Mouse (Mus musculus) myocyte (in vitro differentiated cells): ENCODE measurements around the gene Znhit2. TPM values are rescaled to one million over a fixed set of nuclear protein-coding genes. Genes with fewer than 3 reads are reported as not detected.
A peak's percentile ranks its signal among the peaks of the same experiment; 100 is the strongest.

Source experiments
- H3K27me3 ChIP-seq: one replicate; pipeline ENCODE4 v1.6.1; 2011; ENCODE audit not compliant: control insufficient read depth, insufficient read depth, insufficient read length
- H3K36me3 ChIP-seq: one replicate; pipeline ENCODE4 v1.6.1; 2011; ENCODE audit not compliant: control insufficient read depth, insufficient read depth
- H3K4me2 ChIP-seq: one replicate; pipeline ENCODE4 v1.6.1; 2011; ENCODE audit warnings: low read depth, control low read depth
- H3K4me3 ChIP-seq: one replicate; pipeline ENCODE4 v1.5.1; 2011; ENCODE audit warnings: mild to moderate bottlenecking, control low read depth, moderate library complexity
- H3K79me2 ChIP-seq: one replicate; pipeline ENCODE4 v1.6.1; 2011; ENCODE audit not compliant: control insufficient read depth, insufficient read depth
- H3ac ChIP-seq: one replicate; pipeline ENCODE4 v1.6.1; 2011; ENCODE audit not compliant: control insufficient read depth, insufficient read length
- CEBPB ChIP-seq: IDR thresholded peaks from 2 replicates; pipeline ENCODE4 v1.6.1; 2011; ENCODE audit warnings: mild to moderate bottlenecking, moderate library complexity; ENCODE audit not compliant: poor library complexity, insufficient read depth, severe bottlenecking
- E2F4 ChIP-seq: IDR thresholded peaks from one replicate; pipeline ENCODE4 v1.6.1; 2011; ENCODE audit warnings: mild to moderate bottlenecking, control low read depth, moderate library complexity; ENCODE audit not compliant: insufficient read depth
- MAX ChIP-seq: IDR thresholded peaks from one replicate; pipeline ENCODE4 v1.6.1; 2011; ENCODE audit warnings: low read depth, mild to moderate bottlenecking, control low read depth
- MYOD1 ChIP-seq, 3 experiments: IDR thresholded peaks; one replicate each; pipeline ENCODE4 v1.6.1; 2011; ENCODE audit warnings: control low read depth in 2 of 3, low read depth in 2 of 3, mild to moderate bottlenecking in 2 of 3, moderate library complexity in 1 of 3; ENCODE audit not compliant: insufficient read length in 2 of 3, control insufficient read depth in 1 of 3
- MYOG ChIP-seq, 3 experiments: IDR thresholded peaks; one replicate each; pipeline ENCODE4 v1.6.1; 2011; ENCODE audit warnings: control low read depth in 2 of 3, low read depth in 2 of 3, mild to moderate bottlenecking in 2 of 3; ENCODE audit not compliant: insufficient read length in 2 of 3, control insufficient read depth in 1 of 3, insufficient read depth in 1 of 3
- POLR2A ChIP-seq: IDR thresholded peaks from one replicate; pipeline ENCODE4 v1.6.1; 2011; ENCODE audit warnings: low read depth, mild to moderate bottlenecking, control low read depth, moderate library complexity; ENCODE audit not compliant: insufficient read length
- POLR2AphosphoS2 ChIP-seq: IDR thresholded peaks from one replicate; pipeline ENCODE4 v1.6.1; 2011; ENCODE audit warnings: low read depth, control low read depth; ENCODE audit not compliant: insufficient read length
- REST ChIP-seq: IDR thresholded peaks from one replicate; pipeline ENCODE4 v1.6.1; 2011; ENCODE audit warnings: mild to moderate bottlenecking, control low read depth, moderate library complexity; ENCODE audit not compliant: insufficient read depth, insufficient read length
- SRF ChIP-seq: IDR thresholded peaks from one replicate; pipeline ENCODE4 v1.6.1; 2011; ENCODE audit warnings: low read depth; ENCODE audit not compliant: control insufficient read depth, insufficient read length
- TCF12 ChIP-seq: IDR thresholded peaks from one replicate; pipeline ENCODE4 v1.6.1; 2011; ENCODE audit warnings: mild to moderate bottlenecking, control low read depth; ENCODE audit not compliant: poor library complexity, insufficient read depth, severe bottlenecking
- TCF3 ChIP-seq: IDR thresholded peaks from one replicate; pipeline ENCODE4 v1.6.1; 2011; ENCODE audit warnings: low read depth, control low read depth; ENCODE audit not compliant: insufficient read length
- USF1 ChIP-seq: IDR thresholded peaks from one replicate; pipeline ENCODE4 v1.6.1; 2011; ENCODE audit warnings: low read depth, mild to moderate bottlenecking, control low read depth, moderate library complexity
- polyA plus RNA-seq: library from polyadenylated mRNA; unstranded; fragments of >200 nt; fragmentation: generic; extraction: Trizol; gene quantifications from one replicate; pipeline ENCODE4 v1.2.1, GENCODE M21; 2012; ENCODE audit warnings: missing spikeins

Znhit2 gene
- polyA plus RNA-seq, 1 experiment: 44.3 TPM

DNA sequence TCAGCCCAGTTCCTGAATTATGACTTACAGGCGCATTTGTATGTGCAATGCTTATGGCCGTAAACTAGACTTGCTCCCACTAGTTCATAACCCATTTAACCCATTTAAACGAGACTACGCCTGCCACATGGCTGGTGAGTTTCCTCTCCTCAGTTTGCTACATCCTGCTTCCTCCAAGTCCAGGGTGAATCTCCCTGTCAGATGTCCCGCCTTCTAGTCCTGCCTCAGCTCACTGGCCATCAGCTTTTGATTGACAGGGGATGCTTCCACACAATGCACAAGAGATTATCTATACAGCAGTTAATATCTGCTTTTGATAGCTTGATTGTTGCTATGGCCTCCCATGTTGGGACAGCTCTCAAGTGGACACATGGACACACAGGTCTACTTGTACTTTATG is 6.7 kb upstream of the Znhit2 start:
- no peak overlapping the region for H3ac ChIP-seq
- peaks cover 47% of the 10 kb centered on the region for H3K79me2 ChIP-seq
- TF ChIP-seq CEBPB (no peak), REST (no peak), MAX (no peak), POLR2A (no peak), POLR2AphosphoS2 (no peak), TCF3 (no peak), MYOD1 (IDR thresholded peaks at IDR 0.05; ENCODE audit: control insufficient read depth in 1 of 3, insufficient read length in 2 of 3, low read depth in 2 of 3) (no peak), SRF (no peak), E2F4 (no peak), USF1 (no peak), MYOG (IDR thresholded peaks at IDR 0.05; ENCODE audit: control insufficient read depth in 1 of 3, insufficient read depth in 1 of 3, insufficient read length in 2 of 3, low read depth in 2 of 3) (no peak), TCF12 (no peak)
- no peak overlapping the region for H3K4me3 ChIP-seq
- H3K4me2 ChIP-seq: no peak overlapping the region
- H3K36me3 ChIP-seq: peaks cover 40% of the 10 kb centered on the region
- no peaks in the 10 kb centered on the region for H3K27me3 ChIP-seq

GRCm38 (mm10) chr19:6056696-6057095 is 4.3 kb upstream of the Znhit2 start:
- H3K27me3 ChIP-seq: no peaks in the 10 kb centered on the region
- H3ac ChIP-seq: peak overlapping the region; percentile 43
- H3K4me3 ChIP-seq: peak overlapping the region; percentile 96
- peak overlapping the region; percentile 86 for H3K4me2 ChIP-seq
- peaks cover 47% of the 10 kb centered on the region for H3K79me2 ChIP-seq
- peaks cover 27% of the 10 kb centered on the region for H3K36me3 ChIP-seq
- TF ChIP-seq SRF (no peak), E2F4 (no peak), POLR2AphosphoS2 (no peak), MAX (no peak), USF1 (no peak), POLR2A (no peak), TCF12 (no peak), MYOD1 (IDR thresholded peaks at IDR 0.05; ENCODE audit: control insufficient read depth in 1 of 3, insufficient read length in 2 of 3, low read depth in 2 of 3) (no peak), REST (no peak), CEBPB (no peak), MYOG (IDR thresholded peaks at IDR 0.05; ENCODE audit: control insufficient read depth in 1 of 3, insufficient read depth in 1 of 3, insufficient read length in 2 of 3, low read depth in 2 of 3) (no peak), TCF3 (no peak)

DNA sequence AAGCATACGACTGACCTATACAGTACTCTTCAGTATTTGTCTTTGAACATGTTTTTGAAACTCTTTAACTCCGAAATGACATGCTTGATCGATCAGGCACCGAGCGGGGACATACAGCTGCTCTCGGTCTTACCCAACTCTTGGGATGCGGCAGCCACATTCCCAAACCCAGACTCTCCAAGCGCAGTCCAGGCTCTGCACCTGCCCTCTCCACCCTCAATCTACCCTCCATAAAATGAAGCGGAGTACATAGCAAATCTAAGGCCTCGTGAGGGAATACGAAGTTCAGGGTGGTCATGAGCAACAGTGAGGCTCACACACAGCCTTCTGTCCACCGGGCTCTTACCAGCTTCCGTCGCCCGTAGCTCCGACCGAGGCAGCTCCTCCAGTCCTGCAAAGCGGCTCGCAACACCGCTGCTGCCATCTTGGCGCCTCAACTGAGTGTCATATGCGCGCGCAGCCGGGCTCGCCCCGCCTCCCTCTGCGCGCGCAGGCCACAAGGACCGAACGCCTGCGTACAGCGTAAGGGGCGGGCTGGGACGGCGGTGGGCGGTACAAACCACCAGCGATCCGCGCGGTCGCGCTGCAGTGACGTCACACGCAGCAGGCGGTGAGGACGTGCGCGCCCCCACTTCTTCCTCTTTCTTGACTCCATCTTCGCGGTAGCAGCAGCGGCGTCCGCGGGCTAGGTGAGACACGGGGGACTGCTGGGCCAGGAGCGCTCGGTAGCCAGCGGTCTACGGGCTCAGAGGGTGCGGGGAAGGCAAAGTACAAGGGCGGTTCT is 3.5 kb upstream of the Znhit2 start, which contains the start of the genes Mrpl49 and Fau:
Mrpl49 (minus strand) TSS at position 473 of the 784 bp plus-strand sequence.
Fau (plus strand) TSS at position 532 of the 784 bp plus-strand sequence.
- Histone ChIP-seq H3ac (peak within 1 kb of the TSS; percentile 43), H3K4me3 (peak within 1 kb of the TSS; percentile 96), H3K27me3 (no peaks in the 10 kb centered on the region), H3K79me2 (peaks cover 55% of the 10 kb centered on the region), H3K4me2 (peak within 1 kb of the TSS; percentile 98), H3K36me3 (peaks cover 27% of the 10 kb centered on the region)
- no peak for TF ChIP-seq USF1
- no peak for TF ChIP-seq TCF3
- peak in 1 of 3 experiments; percentile 46 for TF ChIP-seq MYOD1 (IDR thresholded peaks at IDR 0.05; ENCODE audit: control insufficient read depth in 1 of 3, insufficient read length in 2 of 3, low read depth in 2 of 3)
- peak in 2 of 3 experiments; percentile 28 to 53 for TF ChIP-seq MYOG (IDR thresholded peaks at IDR 0.05; ENCODE audit: control insufficient read depth in 1 of 3, insufficient read depth in 1 of 3, insufficient read length in 2 of 3, low read depth in 2 of 3)
- TF ChIP-seq SRF: peak; percentile 86
- TF ChIP-seq POLR2AphosphoS2: peak; percentile 91
- TF ChIP-seq E2F4: no peak
- no peak for TF ChIP-seq MAX
- no peak for TF ChIP-seq TCF12
- peak; percentile 29 for TF ChIP-seq REST
- TF ChIP-seq POLR2A: peak; percentile 85
- no peak for TF ChIP-seq CEBPB

GRCm38 (mm10) chr19:6058513-6058912 is 2.5 kb upstream of the Znhit2 start:
- Histone ChIP-seq H3K79me2 (peaks cover 65% of the 10 kb centered on the region), H3K4me3 (peak overlapping the region; percentile 96), H3K27me3 (no peaks in the 10 kb centered on the region), H3ac (peak overlapping the region; percentile 43), H3K4me2 (peak overlapping the region; percentile 98), H3K36me3 (peaks cover 18% of the 10 kb centered on the region)
- TF ChIP-seq TCF3 (no peak), MYOG (IDR thresholded peaks at IDR 0.05; ENCODE audit: control insufficient read depth in 1 of 3, insufficient read depth in 1 of 3, insufficient read length in 2 of 3, low read depth in 2 of 3) (no peak), CEBPB (peak; percentile 57)
